Mouse (Mus musculus) left cerebral cortex, postnatal 25 days (tissue): ENCODE data around the gene Prrg4. TPM values are rescaled to one million over a fixed set of nuclear protein-coding genes. Genes with fewer than 3 reads are reported as not detected.
"Not testable (repeated sequence)": the region's sequence is repeated elsewhere in the genome, so short reads cannot be mapped to it uniquely, and the experiment has no call there.

ENCODE experiments used
- DNase-seq, 2 experiments: peaks; one replicate each; pipeline ENCODE4 v3.0.0; 2022; ENCODE audit warnings: low spot score in 2 of 2, mixed read lengths in 1 of 2
- intact Hi-C: fragments of 180-260 bp; cut with DNase I; formaldehyde crosslinking; loops from one replicate; pipeline ENCODE4 v1.15.1; 2025
- total RNA-seq, 2 experiments: library from RNA; stranded (reverse); gene quantifications; 2 replicates each; pipeline ENCODE4 v1.2.3; 2021

Gene Prrg4
- under 1 TPM; 0.25 to 0.48 TPM for total RNA-seq

- peak; percentile 28 to 38 for DNase-seq
- intact Hi-C loops = no loop called here
These were observed at the start of gene Prrg4 for GRCm38 (mm10) chr2:104849276-104849990. Gene Prrg4 (minus strand): TSS chr2:104849876.

GRCm38 (mm10) chr2:104887882-104888566 lies 38.3 kb upstream of the Prrg4 start:
- intact Hi-C loops = loop anchor here (2.0 kb wide), 1 partner anchor 343 kb away; no protein-coding TSS in a partner anchor
- DNase-seq = peak; percentile 78 to 87

- DNase-seq, intact Hi-C loops: not testable (repeated sequence)
These were observed 37.7 kb upstream of the Prrg4 start for GRCm38 (mm10) chr2:104887331-104887730.

GRCm38 (mm10) chr2:104886109-104886508 lies 36.4 kb upstream of the Prrg4 start:
- intact Hi-C loops = no loop called here
- DNase-seq = no peak

- no peak for DNase-seq
- intact Hi-C loops = no loop called here
These were observed 29.1 kb upstream of the Prrg4 start for GRCm38 (mm10) chr2:104878794-104879193.

GRCm38 (mm10) chr2:104869101-104869500 lies 19.4 kb upstream of the Prrg4 start:
- DNase-seq = no peak
- intact Hi-C loops = no loop called here

GRCm38 (mm10) chr2:104867282-104867855 lies 17.7 kb upstream of the Prrg4 start, which contains the start of gene Ccdc73:
Gene Ccdc73 (plus strand): TSS chr2:104867805.
- intact Hi-C loops = no loop called here
- DNase-seq = no peak

GRCm38 (mm10) chr2:104864176-104864860 lies 14.6 kb upstream of the Prrg4 start:
- no peak for DNase-seq
- intact Hi-C loops = no loop called here

- intact Hi-C loops = no loop called here
- DNase-seq = no peak
These were observed 10.8 kb upstream of the Prrg4 start for GRCm38 (mm10) chr2:104860426-104860825.

GRCm38 (mm10) chr2:104859060-104859459 lies 9.4 kb upstream of the Prrg4 start:
- intact Hi-C loops = no loop called here
- no peak for DNase-seq

GRCm38 (mm10) chr2:104858083-104858482 lies 8.4 kb upstream of the Prrg4 start:
- DNase-seq, intact Hi-C loops: not testable (repeated sequence)

GRCm38 (mm10) chr2:104856218-104856617 lies 6.5 kb upstream of the Prrg4 start:
- intact Hi-C loops = no loop called here
- DNase-seq = no peak

- intact Hi-C loops = no loop called here
- DNase-seq = no peak
These were observed 6.1 kb upstream of the Prrg4 start for GRCm38 (mm10) chr2:104855732-104856131.

- DNase-seq = no peak
- intact Hi-C loops = no loop called here
These were observed 5.2 kb upstream of the Prrg4 start for GRCm38 (mm10) chr2:104854836-104855235.

GRCm38 (mm10) chr2:104852546-104852945 lies 2.9 kb upstream of the Prrg4 start:
- intact Hi-C loops = no loop called here
- DNase-seq = no peak

- DNase-seq = no peak
- intact Hi-C loops = no loop called here
These were observed 2.0 kb upstream of the Prrg4 start for GRCm38 (mm10) chr2:104851686-104852085.

GRCm38 (mm10) chr2:104849991-104850359 lies 299 bp upstream of the Prrg4 start:
- intact Hi-C loops = no loop called here
- DNase-seq = no peak

GRCm38 (mm10) chr2:104848235-104849161 lies 1.2 kb downstream of the Prrg4 start:
- intact Hi-C loops = no loop called here
- DNase-seq = no peak

- intact Hi-C loops = no loop called here
- no peak for DNase-seq
These were observed 2.0 kb downstream of the Prrg4 start for GRCm38 (mm10) chr2:104847645-104848044.
